Mouse (Mus musculus) right cerebral cortex, postnatal 4 days (tissue): ENCODE measurements around the gene Cklf.
"Not testable (repeated sequence)": the region's sequence is repeated elsewhere in the genome, so short reads cannot be mapped to it uniquely, and the experiment has no call there.

Source experiments
- DNase-seq: peaks from one replicate; pipeline ENCODE4 v3.0.0-alpha.2; 2022

Cklf gene

GRCm38 (mm10) chr8:104264271-104264935, 13.7 kb downstream of the Cklf start:
- DNase-seq = not testable (repeated sequence)

GRCm38 (mm10) chr8:104268368-104268767, 17.7 kb downstream of the Cklf start:
- no peak for DNase-seq

- DNase-seq = no peak
These were observed 18.3 kb downstream of the Cklf start for GRCm38 (mm10) chr8:104268937-104269440.

- not testable (repeated sequence) for DNase-seq
These were observed 42.4 kb downstream of the Cklf start, which contains the start of gene Cmtm2a for GRCm38 (mm10) chr8:104293081-104293480. Cmtm2a (minus strand) TSS chr8:104293181.

GRCm38 (mm10) chr8:104294396-104294795, 43.7 kb downstream of the Cklf start:
- DNase-seq = no peak

GRCm38 (mm10) chr8:104301577-104301976, 50.9 kb downstream of the Cklf start:
- not testable (repeated sequence) for DNase-seq

- DNase-seq = not testable (repeated sequence)
These were observed 51.9 kb downstream of the Cklf start for GRCm38 (mm10) chr8:104302536-104302935.

- DNase-seq = no peak
These were observed 54.3 kb downstream of the Cklf start for GRCm38 (mm10) chr8:104304962-104305361.

GRCm38 (mm10) chr8:104308341-104308740, 57.7 kb downstream of the Cklf start:
- not testable (repeated sequence) for DNase-seq

- DNase-seq = not testable (repeated sequence)
These were observed 58.9 kb downstream of the Cklf start, which contains the start of the genes Gm45711 and Cmtm1 for GRCm38 (mm10) chr8:104309441-104310155. Gm45711 (minus strand) TSS chr8:104310081. Cmtm1 (minus strand) TSS chr8:104310145.

- not testable (repeated sequence) for DNase-seq
These were observed 61.4 kb downstream of the Cklf start for GRCm38 (mm10) chr8:104312023-104312422.

- no peak for DNase-seq
These were observed 62.6 kb downstream of the Cklf start for GRCm38 (mm10) chr8:104313311-104313710.
